Mouse (Mus musculus): Measurements from ENCODE around the gene Usp22. TPM values are rescaled to one million over a fixed set of nuclear protein-coding genes. Genes with fewer than 3 reads are reported as not detected.
A peak's percentile ranks its signal among the peaks of the same experiment; 100 is the strongest.

Gene Usp22
- total and polyA plus RNA-seq, 3 experiments: 48.1 to 65.3 (median 54.7) TPM

GRCm38 (mm10) chr11:61150233-61151001 is 24.4 kb downstream of the Usp22 start:
- no peak overlapping the region for H3K4me2 ChIP-seq (ENCODE audit: insufficient read depth, low read depth, poor library complexity, severe bottlenecking)
- TF ChIP-seq POLR2AphosphoS2 (IDR thresholded peaks at IDR 0.05; ENCODE audit: low read depth, low read length): peak; percentile 78
- TF ChIP-seq POLR2A (IDR thresholded peaks at IDR 0.05; ENCODE audit: low read depth, low read length): peak; percentile 31; the same call in 1 of the 2 replicates
- peak; percentile 58 for TF ChIP-seq CHD2 (IDR thresholded peaks at IDR 0.05; ENCODE audit: low read length)
- TF ChIP-seq ZMIZ1 (IDR thresholded peaks at IDR 0.05; ENCODE audit: low read depth, low read length): peak; percentile 54; the same call in 1 of the 2 replicates
- peak; percentile 8; the same call in 1 of the 2 replicates for TF ChIP-seq SMC3 (IDR thresholded peaks at IDR 0.05; ENCODE audit: low read depth, low read length)
- no peak for TF ChIP-seq JUN (IDR thresholded peaks at IDR 0.05; ENCODE audit: insufficient read depth, low read depth, low read length)
- no peak overlapping the region for H3K4me3 ChIP-seq (replicated peaks in 1 of 3; ENCODE audit: low read depth in 2 of 3, low read length in 2 of 3, poor library complexity in 1 of 3)
- DNase-seq (ENCODE audit: extremely low read depth): no peak
- in situ Hi-C loops (cut with MboI; ENCODE audit: low pct_ligation_motif_present, low pct_unique_long_range_greater_than_20kb, low sequenced_read_pairs) (no loop called here), dilution Hi-C loops (cut with MboI; ENCODE audit: extremely low pct_ligation_motif_present, extremely low pct_unique_long_range_greater_than_20kb, low sequenced_read_pairs) (no loop called here)
- peaks cover 0 to 32% of the 10 kb centered on the region in 2 experiments; a peak in 2 of 4 replicates for H3K4me1 ChIP-seq (ENCODE audit: control insufficient read depth in 1 of 2, insufficient read depth in 2 of 2)
- H3K9me3 ChIP-seq (replicated peaks; ENCODE audit: low read length): no peaks in the 10 kb centered on the region
- no peaks in the 10 kb centered on the region for H3K27me3 ChIP-seq (replicated peaks)
- no peak overlapping the region for H3K9ac ChIP-seq (ENCODE audit: insufficient read depth, low read depth)
- no peak overlapping the region for H3K27ac ChIP-seq (ENCODE audit: insufficient read depth, low read depth)
- peaks cover 76 to 97% of the 10 kb centered on the region in 2 experiments for H3K36me3 ChIP-seq (replicated peaks in 1 of 2; ENCODE audit: control insufficient read depth in 1 of 2, insufficient read depth in 1 of 2, low read length in 1 of 2)
- peaks cover 10% of the 10 kb centered on the region for H3K79me2 ChIP-seq (replicated peaks; ENCODE audit: control insufficient read depth, extremely low read depth, insufficient read depth, poor library complexity, severe bottlenecking)

GRCm38 (mm10) chr11:61147300-61147683 is 27.6 kb downstream of the Usp22 start:
- peaks cover 40% of the 10 kb centered on the region for H3K79me2 ChIP-seq (replicated peaks; ENCODE audit: control insufficient read depth, extremely low read depth, insufficient read depth, poor library complexity, severe bottlenecking)
- TF ChIP-seq ELF1 (IDR thresholded peaks at IDR 0.05; ENCODE audit: low read depth, low read length): no peak
- no peak for TF ChIP-seq MAZ (IDR thresholded peaks at IDR 0.05; ENCODE audit: low read depth, low read length)
- TF ChIP-seq MAFK (IDR thresholded peaks at IDR 0.05; ENCODE audit: insufficient replicate concordance, low read length): no peak
- TF ChIP-seq POLR2A (IDR thresholded peaks at IDR 0.05; ENCODE audit: low read depth, low read length): no peak
- no peak for TF ChIP-seq EP300 (IDR thresholded peaks at IDR 0.05; ENCODE audit: low read length)
- no peak for TF ChIP-seq UBTF (IDR thresholded peaks at IDR 0.05; ENCODE audit: low read depth, low read length)
- TF ChIP-seq ZMIZ1 (IDR thresholded peaks at IDR 0.05; ENCODE audit: low read depth, low read length): no peak
- no peak for TF ChIP-seq MYC (IDR thresholded peaks at IDR 0.05; ENCODE audit: low read depth, low read length)
- no peak for TF ChIP-seq JUND (conservative IDR thresholded peaks at IDR 0.05; ENCODE audit: low read depth, low read length)
- H3K27ac ChIP-seq (ENCODE audit: insufficient read depth, low read depth): no peak overlapping the region
- H3K36me3 ChIP-seq (replicated peaks in 1 of 2; ENCODE audit: control insufficient read depth in 1 of 2, insufficient read depth in 1 of 2, low read length in 1 of 2): peaks cover 57 to 87% of the 10 kb centered on the region in 2 experiments
- no peak overlapping the region for H3K4me3 ChIP-seq (replicated peaks in 1 of 3; ENCODE audit: low read depth in 2 of 3, low read length in 2 of 3, poor library complexity in 1 of 3)
- dilution Hi-C loops (cut with MboI; ENCODE audit: extremely low pct_ligation_motif_present, extremely low pct_unique_long_range_greater_than_20kb, low sequenced_read_pairs) (no loop called here), in situ Hi-C loops (cut with MboI; ENCODE audit: low pct_ligation_motif_present, low pct_unique_long_range_greater_than_20kb, low sequenced_read_pairs) (no loop called here)
- no peaks in the 10 kb centered on the region for H3K9me3 ChIP-seq (replicated peaks; ENCODE audit: low read length)
- no peak for DNase-seq (ENCODE audit: extremely low read depth)
- H3K9ac ChIP-seq (ENCODE audit: insufficient read depth, low read depth): no peak overlapping the region
- no peak overlapping the region for H3K4me2 ChIP-seq (ENCODE audit: insufficient read depth, low read depth, poor library complexity, severe bottlenecking)
- H3K4me1 ChIP-seq (ENCODE audit: control insufficient read depth in 1 of 2, insufficient read depth in 2 of 2): peaks cover 7 to 43% of the 10 kb centered on the region in 2 experiments
- no peaks in the 10 kb centered on the region for H3K27me3 ChIP-seq (replicated peaks)

All from CH12.LX (cell line).